Mouse (Mus musculus) ovary, adult 10 weeks (tissue): ENCODE data around the gene Tubb3. TPM values are rescaled to one million over a fixed set of nuclear protein-coding genes. Genes with fewer than 3 reads are reported as not detected.

Experiments used
- polyA plus RNA-seq: library from polyadenylated mRNA; stranded (reverse); fragments of 350-450 nt; fragmentation: Illumina TruSeq; extraction: RNeasy Lipid Tissue Mini Kit (QIAGEN cat#74804); gene quantifications from one replicate; pipeline ENCODE4 v1.2.3, GENCODE M21; 2014

Tubb3 gene
- polyA plus RNA-seq: 1.1 TPM

DNA sequence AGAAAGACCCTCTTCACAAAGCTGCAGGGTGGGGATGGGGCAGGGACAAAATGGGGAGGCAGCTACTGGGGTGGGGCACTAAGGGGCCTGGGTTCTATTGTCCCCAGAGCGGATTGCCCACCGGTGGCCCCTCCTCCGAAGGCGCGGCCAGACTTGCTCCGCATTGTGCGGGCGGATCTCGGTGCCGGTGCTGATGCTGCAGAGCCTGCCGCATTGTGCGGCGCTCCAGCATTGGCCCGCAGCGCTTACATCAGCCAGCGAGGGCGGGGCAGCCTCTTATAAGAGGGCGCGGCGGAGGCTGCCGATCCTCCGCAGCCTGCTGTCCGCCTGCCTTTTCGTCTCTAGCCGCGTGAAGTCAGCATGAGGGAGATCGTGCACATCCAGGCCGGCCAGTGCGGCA is at the start of gene Tubb3:
Gene Tubb3, plus strand, starts transcription at position 179 of the 400 bp plus-strand sequence.

DNA sequence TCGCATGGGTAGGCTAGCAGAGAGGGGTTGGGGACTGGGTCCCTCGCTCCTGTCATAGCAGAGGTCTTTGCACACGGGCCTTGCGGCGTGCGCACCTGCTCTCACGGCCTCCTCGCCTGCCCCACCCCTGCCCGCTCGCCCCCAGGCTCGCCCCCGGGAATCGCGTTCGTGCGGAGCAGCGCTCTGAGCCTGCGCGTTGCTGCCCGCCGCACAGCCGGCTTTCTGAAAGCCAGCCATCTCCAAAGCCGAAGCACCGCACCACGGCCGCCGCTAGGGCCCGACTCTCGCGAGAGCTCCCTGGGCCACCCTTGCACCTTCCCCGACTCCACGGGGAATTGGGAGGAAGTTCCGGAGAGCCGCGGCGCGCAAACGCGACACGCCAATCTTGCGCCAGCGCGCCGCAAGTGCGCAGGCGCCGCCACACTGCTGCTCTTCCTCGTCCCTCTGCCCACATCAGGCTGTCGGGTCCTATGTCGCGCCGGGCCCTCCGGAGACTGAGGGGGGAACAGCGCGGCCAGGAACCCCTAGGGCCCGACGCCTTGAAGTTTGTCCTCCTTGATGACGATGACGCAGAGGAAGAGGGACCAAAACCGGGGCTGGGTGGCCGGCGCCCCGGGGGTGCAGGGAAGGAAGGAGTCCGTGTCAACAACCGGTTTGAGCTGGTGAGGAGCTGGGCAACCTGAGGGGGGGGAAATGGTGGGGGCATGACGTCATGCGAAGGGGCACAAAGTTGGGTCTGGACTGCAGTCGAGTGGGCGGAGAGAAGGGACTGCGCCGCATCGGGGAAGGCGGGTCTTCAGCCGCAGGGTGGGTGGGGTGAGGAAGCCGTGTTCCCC is 37.6 kb upstream of the Tubb3 start, which contains the start of gene Tcf25:
Gene Tcf25, plus strand, starts transcription at position 351 of the 836 bp plus-strand sequence.

DNA sequence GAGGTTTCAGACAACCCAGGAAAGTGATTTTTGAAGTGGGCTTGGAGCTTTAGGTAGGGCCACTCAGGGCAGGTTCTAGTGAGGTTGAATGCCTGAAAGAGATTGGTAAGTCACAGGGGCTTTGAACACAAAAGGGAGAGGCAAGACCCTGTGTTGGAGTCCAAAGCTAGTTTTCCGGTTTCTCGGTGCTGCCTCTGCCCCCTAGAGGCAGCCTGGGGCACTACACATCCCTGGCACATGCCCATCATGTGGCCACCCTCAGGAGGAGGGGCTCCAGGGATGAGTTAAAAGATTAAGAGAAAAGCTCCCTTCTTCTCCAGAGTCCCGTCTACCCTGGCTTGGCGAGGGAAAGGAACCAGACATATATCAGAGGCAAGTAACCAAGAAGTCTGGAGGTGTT is 4.4 kb upstream of the Tubb3 start, which contains the start of gene Mc1r:
Gene Mc1r, plus strand, starts transcription at position 322 of the 400 bp plus-strand sequence.

DNA sequence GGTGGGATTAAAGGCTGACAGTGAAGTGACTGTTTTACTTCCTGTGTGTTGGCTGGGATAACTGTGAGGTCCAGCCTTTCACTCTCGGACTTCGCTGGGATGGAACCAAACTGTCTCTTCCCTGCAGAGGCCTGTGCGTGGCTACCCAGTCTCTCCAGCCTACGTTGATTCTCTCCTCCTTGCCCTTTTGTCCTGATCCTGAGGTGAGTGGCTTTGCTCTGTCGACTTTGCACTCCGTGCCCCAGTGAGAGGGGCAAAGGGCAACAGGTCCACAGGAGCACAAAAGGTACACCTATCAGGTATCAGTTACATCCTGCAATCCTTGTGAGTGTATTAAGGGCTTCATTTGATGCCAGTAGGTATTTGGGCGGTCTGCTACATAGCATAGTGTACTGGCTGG is 12.2 kb downstream of the Tubb3 start, which contains the start of gene Def8:
Gene Def8, plus strand, starts transcription at position 87 of the 400 bp plus-strand sequence.

Other genes starting within 250 kb of the Tubb3 start
- gene Dpep1, start 225.2 kb upstream of the Tubb3 start, polyA plus RNA-seq: 1.4 TPM
- 3.4 TPM for gene Chmp1a, start 198.7 kb upstream of the Tubb3 start, polyA plus RNA-seq
- gene Spata33, start 198.6 kb upstream of the Tubb3 start, polyA plus RNA-seq: 2.8 TPM
- gene Cdk10, start 186.6 kb upstream of the Tubb3 start, polyA plus RNA-seq: 1.3 TPM
- gene Spata2l, start 175.2 kb upstream of the Tubb3 start, polyA plus RNA-seq: not detected
- 1.4 TPM for gene Zfp276, start 157.2 kb upstream of the Tubb3 start, polyA plus RNA-seq
- gene Vps9d1, start 157.1 kb upstream of the Tubb3 start, polyA plus RNA-seq: 1.2 TPM
- gene Fanca, start 92.8 kb upstream of the Tubb3 start, polyA plus RNA-seq: 0.97 TPM
- not detected for gene Spire2, start 78.7 kb upstream of the Tubb3 start, polyA plus RNA-seq
- 194 TPM for gene Tcf25, start 37.7 kb upstream of the Tubb3 start, polyA plus RNA-seq
- not detected for gene Mc1r, start 4.3 kb upstream of the Tubb3 start, polyA plus RNA-seq
- 2.8 TPM for gene Def8, start 12.1 kb downstream of the Tubb3 start, polyA plus RNA-seq
- 6.4 TPM for gene Afg3l1, start 66.5 kb downstream of the Tubb3 start, polyA plus RNA-seq
- gene Dbndd1, start 104.0 kb downstream of the Tubb3 start, polyA plus RNA-seq: 0.31 TPM
- 3.4 TPM for gene Gas8, start 107.4 kb downstream of the Tubb3 start, polyA plus RNA-seq
- gene Rhou, start 242.5 kb downstream of the Tubb3 start, polyA plus RNA-seq: 24.2 TPM